Mouse (Mus musculus): ENCODE data around the gene Gripap1.

The Gripap1 gene

DNA sequence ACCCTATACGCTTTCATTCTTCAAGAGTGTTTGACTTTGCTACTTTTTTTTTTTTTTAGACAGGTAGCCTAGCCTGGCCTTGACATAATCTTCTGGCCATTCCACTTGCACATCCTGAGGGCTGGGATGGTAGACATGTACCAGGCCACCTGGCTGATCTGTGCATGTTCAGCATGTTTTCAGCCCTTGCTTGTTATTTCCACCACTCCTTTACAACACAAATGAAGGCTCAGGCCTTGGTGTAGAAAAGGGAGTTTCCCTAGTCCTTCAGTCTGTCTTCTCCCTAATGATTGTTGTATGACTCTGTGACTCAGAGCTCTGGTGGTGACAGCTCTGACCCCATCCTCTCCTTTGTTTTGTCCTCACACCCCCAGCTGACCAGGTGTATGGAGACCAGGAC is 77.6 kb downstream of the Gripap1 start:
- no peak for DNase-seq (ENCODE audit: low spot score)

DNA sequence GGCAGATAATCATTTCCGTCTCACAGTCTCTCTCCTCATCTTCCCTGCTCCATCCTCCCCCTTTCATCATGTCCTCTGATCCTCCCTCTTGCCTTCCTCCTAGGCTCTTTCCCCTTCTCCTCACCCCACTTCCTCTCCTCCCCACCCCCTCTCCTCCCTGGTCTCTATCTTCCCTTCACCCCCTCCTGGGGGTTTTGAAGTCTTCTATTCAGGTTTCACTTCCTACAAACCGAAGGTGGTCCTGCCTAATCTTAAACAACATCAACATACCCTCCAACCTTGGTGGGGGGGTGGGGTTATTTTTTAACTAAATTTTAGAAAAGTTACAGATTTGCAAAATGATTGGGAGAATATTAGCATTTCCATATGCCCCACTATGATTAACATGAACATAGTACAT is 78.9 kb downstream of the Gripap1 start:
- no peak for DNase-seq (ENCODE audit: low spot score)

DNA sequence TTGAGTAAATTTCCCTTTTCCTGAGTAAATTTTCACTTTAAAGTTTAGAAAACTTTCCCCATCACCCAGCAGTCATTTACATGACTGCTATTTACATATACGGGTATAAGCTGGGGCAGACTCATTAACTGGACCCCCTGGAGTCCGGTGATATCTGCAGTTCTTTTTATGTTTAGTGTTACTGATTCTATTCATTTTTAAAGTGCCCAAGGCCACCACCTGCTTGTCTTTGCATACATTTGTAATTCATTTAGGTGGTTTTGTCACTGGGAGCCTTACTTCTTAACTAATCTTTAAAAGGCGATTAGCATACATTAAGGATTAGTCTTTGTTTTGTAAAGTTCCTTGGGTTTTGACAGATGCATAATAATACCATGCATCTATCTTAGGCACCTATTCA is 80.3 kb downstream of the Gripap1 start:
- DNase-seq (ENCODE audit: low spot score) = no peak

All from yolk sac, embryonic 10.5 days (tissue).